Mouse (Mus musculus) liver, embryonic 14.5 days (tissue): Measurements from ENCODE around the gene Pcdh15. TPM values are rescaled to one million over a fixed set of nuclear protein-coding genes. Genes with fewer than 3 reads are reported as not detected.

Experiments used
- ATAC-seq: fragments of 200-750 bp; cut with Nextera tagmentation; 2 replicates; pipeline ENCODE4 v1.8.0; 2017; ENCODE audit warnings: moderate number of reproducible peaks, mild to moderate bottlenecking, moderate library complexity; ENCODE audit not compliant: insufficient read depth
- DNase-seq, 3 experiments: peaks; one replicate each; pipeline ENCODE4 v3.0.0-alpha.2; 2012 to 2013; ENCODE audit warnings: low read depth in 3 of 3, low spot score in 3 of 3
- H3K27ac ChIP-seq: fragments of 300-500 bp; sonication (generic); 2 replicates; pipeline ENCODE4 v1.5.1; 2014; ENCODE audit warnings: moderate library complexity, mild to moderate bottlenecking, control low read depth, inconsistent platforms
- H3K27me3 ChIP-seq: fragments of 300-500 bp; sonication (generic); 2 replicates; pipeline ENCODE4 v1.6.1; 2014; ENCODE audit warnings: mild to moderate bottlenecking, low read length, moderate library complexity; ENCODE audit not compliant: control insufficient read depth, insufficient read depth
- H3K36me3 ChIP-seq: fragments of 300-500 bp; sonication (generic); replicated peaks from 2 replicates; pipeline ENCODE4 v1.6.1; 2014; ENCODE audit warnings: low read depth; ENCODE audit not compliant: control insufficient read depth, insufficient read depth
- H3K4me1 ChIP-seq, 2 experiments: fragments of 200-500 bp in 1 of 2; fragments of 300-500 bp in 1 of 2; sonication (generic) in 1 of 2; replicated peaks; 2 replicates each; pipeline ENCODE4 v1.6.1; 2012 to 2014; ENCODE audit warnings: antibody characterized with exemption in 1 of 2, inconsistent platforms in 1 of 2, low read length in 1 of 2; ENCODE audit not compliant: control insufficient read depth in 2 of 2, insufficient read depth in 2 of 2
- H3K4me2 ChIP-seq: fragments of 300-500 bp; sonication (generic); 2 replicates; pipeline ENCODE4 v1.6.1; 2014; ENCODE audit warnings: low read depth, mild to moderate bottlenecking, control low read depth, moderate library complexity
- H3K4me3 ChIP-seq, 2 experiments: fragments of 200-500 bp in 1 of 2; fragments of 300-500 bp in 1 of 2; sonication (generic) in 1 of 2; 2 replicates each; pipeline ENCODE4 v1.5.1; 2012 to 2014; ENCODE audit warnings: low read depth in 2 of 2, low read length in 2 of 2, mild to moderate bottlenecking in 2 of 2, control low read depth in 1 of 2, inconsistent platforms in 1 of 2, moderate library complexity in 1 of 2; ENCODE audit not compliant: insufficient read depth in 1 of 2
- H3K9ac ChIP-seq: fragments of 300-500 bp; sonication (generic); replicated peaks from 2 replicates; pipeline ENCODE4 v1.6.1; 2014; ENCODE audit warnings: mild to moderate bottlenecking, control low read depth, moderate library complexity
- H3K9me3 ChIP-seq: fragments of 300-500 bp; sonication (generic); 2 replicates; pipeline ENCODE4 v1.6.1; 2016; ENCODE audit warnings: low read length, mixed read lengths; ENCODE audit not compliant: control insufficient read depth
- CTCF ChIP-seq: IDR thresholded peaks from 2 replicates; pipeline ENCODE4 v1.5.1; 2016; ENCODE audit warnings: antibody characterized with exemption, low read depth, control low read depth
- EP300 ChIP-seq: IDR thresholded peaks from 2 replicates; pipeline ENCODE4 v1.6.1; 2016; ENCODE audit warnings: antibody characterized with exemption, low read depth
- WGBS: fragments of 180-500 bp; shearing (Covaris S2); extraction: QIAGEN DNeasy Blood & Tissue Kit; methylation state at CpG from one replicate; pipeline ENCODE4 v1.1.7; 2014; ENCODE audit not compliant: insufficient replicate concordance; 5-methylcytosine and 5-hydroxymethylcytosine counted together
- polyA plus RNA-seq, 2 experiments: library from polyadenylated mRNA; depleted of rRNA in 1 of 2; stranded (reverse) in 1 of 2; unstranded in 1 of 2; fragments of >200 nt; fragmentation: Nextera tagmentation in 1 of 2; extraction: Ambion mirVana in 1 of 2; gene quantifications; 2 replicates each; pipeline versions ENCODE4 v1.2.1 to v1.2.3; 2012 to 2014

The Pcdh15 gene
- polyA plus RNA-seq, 2 experiments: 0.02 TPM; not detected in 1

DNA sequence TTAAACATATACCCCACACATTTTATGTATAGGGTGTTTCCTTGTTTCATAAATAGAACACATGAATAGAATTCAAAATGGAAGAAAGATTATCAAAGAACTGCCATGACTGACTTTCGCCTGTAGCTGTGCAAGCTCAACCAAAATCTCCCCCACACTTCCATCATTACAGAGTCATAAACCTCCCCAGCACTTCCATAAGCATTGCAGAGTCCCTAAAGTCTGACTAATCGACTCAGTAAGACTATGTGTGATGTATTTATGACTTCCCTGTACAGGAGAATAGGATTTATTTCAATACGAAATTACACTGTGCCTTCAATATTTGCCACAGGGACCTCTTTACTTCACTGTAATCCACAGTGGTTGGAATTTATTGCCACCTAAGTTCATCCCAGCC lies 1082.8 kb downstream of the Pcdh15 start:
- no peak overlapping the region for H3K9ac ChIP-seq
- no peak overlapping the region for H3K4me2 ChIP-seq
- H3K27ac ChIP-seq: no peak overlapping the region
- H3K36me3 ChIP-seq: no peaks in the 10 kb centered on the region
- H3K9me3 ChIP-seq: no peaks in the 10 kb centered on the region
- ATAC-seq: no peak
- 41% methylated on average over 3 of the region's 3 CpGs for WGBS
- no peak for TF ChIP-seq CTCF
- no peak for TF ChIP-seq EP300
- no peak overlapping the region for H3K4me3 ChIP-seq
- H3K4me1 ChIP-seq: no peaks in the 10 kb centered on the region
- no peak for DNase-seq
- no peaks in the 10 kb centered on the region for H3K27me3 ChIP-seq

DNA sequence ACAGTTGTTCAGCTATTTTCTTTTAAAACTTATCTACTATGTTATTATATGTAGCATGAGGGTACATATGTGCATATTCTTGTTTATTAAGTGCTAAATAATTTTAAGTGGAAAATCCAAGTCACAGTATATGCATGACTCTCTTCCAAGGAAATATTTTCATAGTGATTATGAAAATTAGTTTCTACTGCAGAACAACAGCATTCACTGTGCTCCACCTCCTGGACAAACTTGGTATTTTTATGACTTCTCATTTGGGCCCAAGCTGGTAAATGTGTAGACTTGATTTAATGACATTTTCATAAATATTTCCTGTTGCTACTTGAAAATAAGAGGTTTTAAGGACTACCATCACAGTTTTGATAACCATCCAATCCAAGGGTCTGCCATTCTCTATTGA lies 1104.5 kb downstream of the Pcdh15 start:
- H3K4me3 ChIP-seq: no peak overlapping the region
- no peaks in the 10 kb centered on the region for H3K9me3 ChIP-seq
- ATAC-seq (no peak), DNase-seq (no peak)
- no peak for TF ChIP-seq EP300
- no peak for TF ChIP-seq CTCF
- H3K27me3 ChIP-seq: no peaks in the 10 kb centered on the region
- H3K9ac ChIP-seq: no peak overlapping the region
- no peak overlapping the region for H3K4me2 ChIP-seq
- H3K4me1 ChIP-seq: no peaks in the 10 kb centered on the region
- H3K36me3 ChIP-seq: no peaks in the 10 kb centered on the region
- no peak overlapping the region for H3K27ac ChIP-seq

DNA sequence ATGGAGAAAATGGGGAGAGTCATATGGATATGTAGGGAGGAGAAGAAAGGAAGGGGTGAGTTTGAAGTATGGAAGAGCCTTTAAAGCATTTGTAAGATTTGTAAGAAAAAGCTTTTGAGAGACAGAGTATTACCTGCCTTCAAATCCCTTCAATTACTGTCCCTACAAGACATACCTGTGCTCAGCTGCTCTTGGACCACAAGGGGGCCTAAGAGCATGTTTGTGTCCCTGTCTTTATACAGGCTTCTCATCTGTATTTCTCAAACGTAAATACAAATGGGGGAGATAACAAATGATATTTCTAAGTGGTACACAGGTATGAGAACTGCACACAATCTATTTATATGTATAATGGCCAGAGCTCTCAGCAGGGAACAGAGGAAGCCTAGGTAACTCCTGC lies 1118.1 kb downstream of the Pcdh15 start:
- no peak for TF ChIP-seq EP300
- TF ChIP-seq CTCF: no peak
- no peak overlapping the region for H3K9ac ChIP-seq
- H3K36me3 ChIP-seq: no peaks in the 10 kb centered on the region
- H3K27me3 ChIP-seq: no peaks in the 10 kb centered on the region
- DNase-seq: no peak
- no peak overlapping the region for H3K4me2 ChIP-seq
- H3K27ac ChIP-seq: no peak overlapping the region
- no peaks in the 10 kb centered on the region for H3K4me1 ChIP-seq
- ATAC-seq: no peak
- no peak overlapping the region for H3K4me3 ChIP-seq
- 43% methylated on average over 1 of the region's 1 CpGs for WGBS
- no peaks in the 10 kb centered on the region for H3K9me3 ChIP-seq

DNA sequence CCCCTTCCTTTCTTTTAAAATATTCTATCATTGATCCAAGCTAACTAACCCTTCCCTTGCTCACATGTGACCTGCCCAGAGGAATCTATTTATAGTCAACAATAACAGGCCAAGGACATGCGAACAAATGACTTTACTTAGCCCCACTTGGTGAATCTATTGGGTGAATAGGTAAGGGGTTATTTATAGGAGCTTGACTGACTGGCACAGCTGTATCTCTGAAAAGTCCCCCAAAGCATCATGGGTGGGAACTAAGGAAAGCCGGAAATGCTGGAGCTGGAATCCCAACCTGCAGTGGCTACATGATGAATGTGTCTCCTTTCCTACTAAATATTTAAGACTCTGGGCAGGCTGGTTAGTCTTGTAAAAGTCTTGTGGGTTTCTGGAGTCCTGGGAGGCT lies 1121.3 kb downstream of the Pcdh15 start:
- H3K36me3 ChIP-seq: no peaks in the 10 kb centered on the region
- no peak overlapping the region for H3K9ac ChIP-seq
- H3K4me2 ChIP-seq: no peak overlapping the region
- no peaks in the 10 kb centered on the region for H3K9me3 ChIP-seq
- no peak overlapping the region for H3K27ac ChIP-seq
- H3K4me3 ChIP-seq: no peak overlapping the region
- no peaks in the 10 kb centered on the region for H3K4me1 ChIP-seq
- no peak for DNase-seq
- 58% methylated on average over 2 of the region's 2 CpGs for WGBS
- TF ChIP-seq EP300: no peak
- TF ChIP-seq CTCF: no peak
- ATAC-seq: no peak
- H3K27me3 ChIP-seq: no peaks in the 10 kb centered on the region

DNA sequence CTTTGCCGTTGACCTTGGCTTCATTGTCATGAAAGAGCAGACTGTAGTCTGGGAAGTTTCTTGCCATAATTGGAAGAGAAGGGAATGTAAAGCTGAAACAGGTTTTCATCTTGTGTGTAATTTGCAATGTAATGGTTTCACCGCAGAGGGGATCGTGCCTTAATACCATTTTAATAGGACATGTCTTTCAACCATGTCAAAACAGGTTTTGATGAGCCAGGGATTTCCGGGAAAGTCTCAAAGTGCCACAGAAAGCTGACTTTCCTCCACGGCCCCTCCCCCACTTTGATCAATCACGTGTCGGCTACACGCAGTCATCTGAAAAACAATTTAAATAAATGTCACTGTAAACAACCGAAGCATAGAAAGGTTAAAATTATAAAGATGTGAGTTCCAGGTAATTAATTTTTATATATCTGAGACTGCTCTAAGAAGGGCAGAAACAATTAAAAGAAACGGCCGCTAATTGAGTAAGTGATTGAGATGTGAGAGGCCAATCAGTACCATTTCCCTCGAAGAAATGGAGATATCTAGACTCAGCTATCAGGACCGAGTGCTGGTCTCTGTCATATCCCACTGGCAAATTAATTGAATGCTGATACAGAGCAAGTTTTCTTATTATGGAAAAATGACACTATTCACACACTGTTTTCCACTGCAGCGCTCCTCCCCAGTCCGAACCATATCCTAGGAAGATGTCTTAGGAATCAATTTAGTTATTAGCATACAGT lies 1158.7 kb downstream of the Pcdh15 start:
- Histone ChIP-seq H3K9ac (no peak overlapping the region), H3K27ac (no peak overlapping the region), H3K36me3 (no peaks in the 10 kb centered on the region), H3K4me3 (no peak overlapping the region), H3K4me1 (no peaks in the 10 kb centered on the region), H3K4me2 (no peak overlapping the region), H3K27me3 (no peaks in the 10 kb centered on the region), H3K9me3 (no peaks in the 10 kb centered on the region)
- 70% methylated on average over 15 of the region's 15 CpGs for WGBS
- ATAC-seq: no peak
- TF ChIP-seq CTCF: no peak
- TF ChIP-seq EP300: no peak
- no peak for DNase-seq
